In the genomic region with DNA sequence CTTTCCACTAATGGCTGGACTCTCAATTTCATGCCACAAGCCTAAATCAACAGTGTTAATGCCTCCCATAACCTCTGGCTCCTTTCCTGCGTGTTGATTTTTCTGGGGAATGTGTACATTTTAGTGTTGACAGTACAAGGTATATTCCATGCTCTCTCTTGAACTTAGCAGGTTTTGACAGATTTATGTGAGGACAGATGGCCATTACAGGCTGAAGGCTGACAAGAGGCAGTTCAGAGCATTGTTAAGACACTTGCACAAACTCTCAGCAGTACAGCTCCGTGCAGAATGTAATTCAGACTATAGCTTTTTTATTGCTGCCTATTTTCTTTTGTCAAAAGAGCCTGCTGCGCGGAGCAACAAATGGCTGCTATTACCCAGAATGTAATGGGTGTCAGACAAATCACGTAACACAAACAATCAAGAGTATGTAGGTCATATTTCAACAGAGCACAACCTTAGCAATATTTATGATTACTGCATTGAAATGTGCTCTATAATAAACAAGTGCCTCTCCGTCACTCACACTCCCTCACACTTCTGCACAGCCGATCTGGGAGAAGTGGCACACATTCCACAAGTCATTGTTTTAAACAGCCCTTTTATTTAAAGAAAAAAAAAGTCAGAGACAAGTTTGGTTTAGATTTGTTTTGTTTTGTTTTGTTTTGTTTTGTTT, we compare ENCODE assay signal across 12 mouse cellular contexts.
DNase-seq lines count a peak whose midpoint lies in the region; ATAC-seq and TF ChIP-seq lines count a peak whose summit lies in the region.
"Had no signal": no experiment of that assay in that cellular context is flagged by ENCODE, and none has a peak within 500 bp of the region (broad histone marks: within the 10 kb centered on the region; RNA-seq: fewer than 3 reads in every experiment).

No protein-coding gene starts in this region.

- peaks cover 25% of the 10 kb centered on the region for H3K4me1 ChIP-seq in heart, embryonic 15.5 days (replicated peaks)
- peaks cover 4% of the 10 kb centered on the region; the same call in 1 of the 2 replicates for H3K4me1 ChIP-seq in lung, embryonic 14.5 days (ENCODE audit: insufficient read depth)
- 0 out of 2 replicates have a peak, but pooled peaks cover 10% of the 10 kb centered on the region for H3K4me1 ChIP-seq in embryonic facial prominence, embryonic 14.5 days (ENCODE audit: control insufficient read depth, insufficient read depth, low read length)
- H3K4me1 ChIP-seq in neural tube, embryonic 11.5 days (ENCODE audit: control insufficient read depth, insufficient read depth, low read length): no peaks in the 10 kb centered on the region; the same call in 1 of the 2 replicates
- H3K4me1 ChIP-seq: hindbrain, embryonic 15.5 days had no signal

- no peak for DNase-seq in heart, postnatal 36 days
- DNase-seq in lung, embryonic 14.5 days: peak; percentile 77
- DNase-seq in lung, adult 18-20 months: no peak
- peak; percentile 31 for DNase-seq in embryonic facial prominence, embryonic 14.5 days (ENCODE audit: low spot score)
- peak; percentile 36 for DNase-seq in neural tube, embryonic 11.5 days (ENCODE audit: low spot score)
- DNase-seq in gastrocnemius, postnatal 10 days: no peak
- DNase-seq in gastrocnemius, postnatal 4 days (ENCODE audit: low spot score in 2 of 2): no peak
- DNase-seq: cerebellum, adult 9-11 months; spleen, adult 18-20 months had no signal

- no peak overlapping the region for H3K4me2 ChIP-seq in heart, embryonic 15.5 days
- H3K4me2 ChIP-seq in lung, embryonic 14.5 days: 0 out of 2 replicates have a peak overlapping the region, but pooled peaks have one; percentile 23
- no peak overlapping the region for H3K4me2 ChIP-seq in embryonic facial prominence, embryonic 14.5 days (ENCODE audit: low read depth, low read length)
- H3K4me2 ChIP-seq in neural tube, embryonic 11.5 days (ENCODE audit: low read depth): no peak overlapping the region
- H3K4me2 ChIP-seq: hindbrain, embryonic 15.5 days had no signal

- WGBS in heart, embryonic 15.5 days: 40% methylated on average over 7 of the region's 7 CpGs
- 16% methylated on average over 7 of the region's 7 CpGs for WGBS in lung, embryonic 14.5 days
- WGBS in embryonic facial prominence, embryonic 14.5 days: 33% methylated on average over 7 of the region's 7 CpGs
- WGBS in neural tube, embryonic 11.5 days: 9% methylated on average over 7 of the region's 7 CpGs

- H3K4me3 ChIP-seq in heart, embryonic 15.5 days: no peak overlapping the region
- no peak overlapping the region for H3K4me3 ChIP-seq in lung, embryonic 14.5 days (ENCODE audit: low read depth, low read length)
- H3K4me3 ChIP-seq in embryonic facial prominence, embryonic 14.5 days (ENCODE audit: low read depth, low read length): no peak overlapping the region
- no peak overlapping the region for H3K4me3 ChIP-seq in neural tube, embryonic 11.5 days (ENCODE audit: low read depth, low read length)
- H3K4me3 ChIP-seq: hindbrain, embryonic 15.5 days had no signal

- H3K9ac ChIP-seq in heart, embryonic 15.5 days: no peak overlapping the region
- H3K9ac ChIP-seq in lung, embryonic 14.5 days: no peak overlapping the region
- H3K9ac ChIP-seq in embryonic facial prominence, embryonic 14.5 days (ENCODE audit: low read depth, low read length): no peak overlapping the region
- no peak overlapping the region for H3K9ac ChIP-seq in neural tube, embryonic 11.5 days (ENCODE audit: low read length)
- H3K9ac ChIP-seq: hindbrain, embryonic 15.5 days had no signal

- intact Hi-C loops in heart, postnatal 36 days (cut with DNase I): loop anchor here (5.0 kb wide), 1 partner anchor 114 kb away; no protein-coding TSS in a partner anchor

- no peaks in the 10 kb centered on the region for H3K9me3 ChIP-seq in heart, embryonic 15.5 days (replicated peaks)
- H3K9me3 ChIP-seq in lung, embryonic 14.5 days (ENCODE audit: low read depth, low read length): no peaks in the 10 kb centered on the region
- no peaks in the 10 kb centered on the region; the same call in 1 of the 2 replicates for H3K9me3 ChIP-seq in embryonic facial prominence, embryonic 14.5 days (ENCODE audit: control insufficient read depth, low read length)
- no peaks in the 10 kb centered on the region for H3K9me3 ChIP-seq in neural tube, embryonic 11.5 days (ENCODE audit: control insufficient read depth, low read length)
- H3K9me3 ChIP-seq: hindbrain, embryonic 15.5 days had no signal

- H3K27ac ChIP-seq in heart, embryonic 15.5 days: peak overlapping the region; percentile 54
- H3K27ac ChIP-seq in lung, embryonic 14.5 days (ENCODE audit: low read depth): peak overlapping the region; percentile 44; the same call in 1 of the 2 replicates
- H3K27ac ChIP-seq in embryonic facial prominence, embryonic 14.5 days (replicated peaks; ENCODE audit: low read depth, low read length): no peak overlapping the region
- H3K27ac ChIP-seq in neural tube, embryonic 11.5 days (ENCODE audit: low read depth, low read length): no peak overlapping the region
- H3K27ac ChIP-seq: hindbrain, embryonic 15.5 days had no signal

- ATAC-seq in heart, embryonic 15.5 days (replicated peaks; ENCODE audit: insufficient number of reproducible peaks, insufficient read depth, low FRiP score, low read depth): no peak
- ATAC-seq in lung, embryonic 14.5 days (ENCODE audit: insufficient read depth): peak; percentile 97
- ATAC-seq in embryonic facial prominence, embryonic 14.5 days (ENCODE audit: low read depth): no peak
- ATAC-seq in neural tube, embryonic 11.5 days (ENCODE audit: insufficient read depth, low FRiP score, low TSS enrichment): peak; percentile 86

- TF ChIP-seq CTCF in lung, embryonic 14.5 days (IDR thresholded peaks at IDR 0.05; ENCODE audit: low read depth): no peak

- no peaks in the 10 kb centered on the region for H3K27me3 ChIP-seq in heart, embryonic 15.5 days
- H3K27me3 ChIP-seq in lung, embryonic 14.5 days (ENCODE audit: insufficient read depth, low read length): no peaks in the 10 kb centered on the region
- no peaks in the 10 kb centered on the region for H3K27me3 ChIP-seq in embryonic facial prominence, embryonic 14.5 days (replicated peaks; ENCODE audit: control insufficient read depth, insufficient read depth, low read length)
- no peaks in the 10 kb centered on the region; the same call in 1 of the 2 replicates for H3K27me3 ChIP-seq in neural tube, embryonic 11.5 days (ENCODE audit: control insufficient read depth, insufficient read depth, low read length)
- H3K27me3 ChIP-seq: CH12.LX; hindbrain, embryonic 15.5 days had no signal

- peaks cover 14% of the 10 kb centered on the region; the same call in 1 of the 2 replicates for H3K36me3 ChIP-seq in heart, embryonic 15.5 days
- H3K36me3 ChIP-seq in lung, embryonic 14.5 days (ENCODE audit: insufficient read depth): no peaks in the 10 kb centered on the region
- 0 out of 2 replicates have a peak, but pooled peaks cover 3% of the 10 kb centered on the region for H3K36me3 ChIP-seq in embryonic facial prominence, embryonic 14.5 days (ENCODE audit: control insufficient read depth, insufficient read depth, low read length)
- H3K36me3 ChIP-seq in neural tube, embryonic 11.5 days (ENCODE audit: control insufficient read depth, insufficient read depth, low read length): no peaks in the 10 kb centered on the region
- H3K36me3 ChIP-seq: hindbrain, embryonic 15.5 days had no signal

Comparison
In these comparisons a context has a peak if more than half of its experiments do, and no peak if none do; other contexts are left out.
1. DNase-seq: peak in lung, embryonic 14.5 days (single experiment), embryonic facial prominence, embryonic 14.5 days (single experiment) and neural tube, embryonic 11.5 days (single experiment); none in heart, postnatal 36 days (0 of 2), lung, adult 18-20 months (0 of 2), gastrocnemius, postnatal 10 days (single experiment) and gastrocnemius, postnatal 4 days (0 of 2).
2. ATAC-seq: peak in lung, embryonic 14.5 days (single experiment) and neural tube, embryonic 11.5 days (single experiment); none in heart, embryonic 15.5 days (single experiment) and embryonic facial prominence, embryonic 14.5 days (single experiment).
3. H3K27ac ChIP-seq: peak in heart, embryonic 15.5 days (single experiment) and lung, embryonic 14.5 days (single experiment); none in embryonic facial prominence, embryonic 14.5 days (single experiment) and neural tube, embryonic 11.5 days (single experiment).